Mouse (Mus musculus): ENCODE measurements around the gene Fcgr1. TPM values are rescaled to one million over a fixed set of nuclear protein-coding genes. Genes with fewer than 3 reads are reported as not detected.

Fcgr1 gene
- polyA plus RNA-seq, 1 experiment from 2014 or later = 0.89 TPM

- H3K27ac ChIP-seq (ENCODE audit: low read depth, low read length) = no peak overlapping the region
- H3K9ac ChIP-seq (ENCODE audit: low read depth, low read length) = no peak overlapping the region
- peaks cover 6% of the 10 kb centered on the region; the same call in 1 of the 2 replicates for H3K4me1 ChIP-seq (ENCODE audit: control insufficient read depth, insufficient read depth, low read length)
- WGBS (ENCODE audit: insufficient replicate concordance) = 24% methylated on average over 7 of the region's 7 CpGs
- H3K27me3 ChIP-seq (ENCODE audit: control insufficient read depth, insufficient read depth, low read length) = peaks cover 58% of the 10 kb centered on the region
- ATAC-seq (replicated peaks; ENCODE audit: insufficient number of reproducible peaks, low FRiP score, low TSS enrichment) = no peak
- H3K9me3 ChIP-seq (replicated peaks; ENCODE audit: control insufficient read depth, low read length) = no peaks in the 10 kb centered on the region
- H3K4me3 ChIP-seq (ENCODE audit: low read depth, low read length) = no peak overlapping the region
- no peak overlapping the region for H3K4me2 ChIP-seq
- no peaks in the 10 kb centered on the region for H3K36me3 ChIP-seq (ENCODE audit: control insufficient read depth, insufficient read depth, low read length)
Measured at GRCm38 (mm10) chr3:96335591-96335990, 41.8 kb upstream of the Fcgr1 start.

DNA sequence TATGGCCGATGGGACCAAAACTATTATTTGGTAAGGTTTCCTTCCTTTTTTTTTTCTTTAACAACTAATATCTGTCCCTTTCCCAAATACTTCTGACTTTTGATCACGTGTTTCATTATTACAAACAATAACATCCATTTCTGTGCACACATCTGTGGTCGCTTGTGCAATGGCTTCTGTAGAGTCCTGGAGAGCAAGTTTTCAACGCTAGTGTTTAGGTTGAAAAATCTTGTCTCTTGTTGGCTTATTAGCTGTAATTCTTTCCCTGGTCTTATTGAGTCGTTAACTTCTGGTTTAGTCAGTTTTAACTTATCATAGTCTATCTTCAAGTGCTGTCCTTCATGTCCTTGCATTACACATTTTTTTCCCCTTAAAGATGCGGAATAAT lies 41.4 kb upstream of the Fcgr1 start:
- Histone ChIP-seq H3K4me3 (ENCODE audit: low read depth, low read length) (no peak overlapping the region), H3K4me2 (no peak overlapping the region), H3K9ac (ENCODE audit: low read depth, low read length) (no peak overlapping the region), H3K36me3 (ENCODE audit: control insufficient read depth, insufficient read depth, low read length) (no peaks in the 10 kb centered on the region), H3K9me3 (replicated peaks; ENCODE audit: control insufficient read depth, low read length) (no peaks in the 10 kb centered on the region), H3K27ac (ENCODE audit: low read depth, low read length) (no peak overlapping the region), H3K27me3 (ENCODE audit: control insufficient read depth, insufficient read depth, low read length) (peaks cover 62% of the 10 kb centered on the region), H3K4me1 (ENCODE audit: control insufficient read depth, insufficient read depth, low read length) (peaks cover 6% of the 10 kb centered on the region; the same call in 1 of the 2 replicates)
- WGBS (ENCODE audit: insufficient replicate concordance) = 53% methylated on average over 6 of the region's 6 CpGs
- ATAC-seq (replicated peaks; ENCODE audit: insufficient number of reproducible peaks, low FRiP score, low TSS enrichment) = no peak

DNA sequence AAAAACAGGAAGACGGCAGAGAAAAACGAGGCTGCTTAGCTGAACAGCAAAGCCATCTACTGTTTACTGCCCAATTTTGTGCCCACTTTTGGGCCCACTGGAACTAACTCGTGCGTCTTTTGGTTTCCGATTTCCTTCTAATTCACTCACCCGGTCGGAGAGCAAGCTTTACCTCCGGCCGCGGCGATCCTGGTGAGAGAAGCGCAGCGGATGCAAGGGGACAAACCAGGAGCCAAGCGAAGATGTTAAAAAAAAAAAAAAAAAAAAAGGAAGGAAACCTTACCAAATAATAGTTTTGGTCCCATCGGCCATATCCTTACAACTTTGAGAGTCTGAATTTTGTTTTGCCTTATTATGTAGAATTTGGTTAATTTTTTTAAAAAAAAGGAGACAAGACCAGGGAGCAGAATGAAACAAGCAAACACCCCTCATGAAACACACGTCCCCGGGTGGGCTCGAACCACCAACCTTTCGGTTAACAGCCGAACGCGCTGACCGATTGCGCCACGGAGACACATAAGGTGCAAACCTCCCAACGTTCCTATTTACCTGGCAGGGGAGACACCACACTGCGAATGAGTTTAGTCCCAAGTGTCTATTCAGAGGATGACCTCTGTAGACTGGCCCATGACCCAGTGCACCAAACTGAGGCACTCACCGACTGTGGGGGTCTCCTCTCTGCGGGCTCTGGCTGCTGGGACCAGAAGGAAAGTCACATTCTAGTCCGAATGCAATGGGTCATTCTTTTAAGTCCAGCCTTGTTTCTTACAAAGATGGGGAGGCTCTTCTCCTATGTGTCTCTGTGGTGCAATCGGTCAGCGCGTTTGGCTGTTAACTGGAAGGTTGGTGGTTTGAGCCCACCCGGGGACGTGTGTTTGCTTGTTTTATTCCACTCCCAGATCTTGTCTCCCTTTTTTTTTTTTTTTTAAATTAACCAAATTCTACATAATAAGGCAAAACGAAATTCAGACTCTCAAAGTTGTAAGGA lies 40.7 kb upstream of the Fcgr1 start:
- Histone ChIP-seq H3K9ac (ENCODE audit: low read depth, low read length) (no peak overlapping the region), H3K36me3 (ENCODE audit: control insufficient read depth, insufficient read depth, low read length) (no peaks in the 10 kb centered on the region), H3K27ac (ENCODE audit: low read depth, low read length) (no peak overlapping the region), H3K4me1 (ENCODE audit: control insufficient read depth, insufficient read depth, low read length) (peaks cover 6% of the 10 kb centered on the region; the same call in 1 of the 2 replicates), H3K27me3 (ENCODE audit: control insufficient read depth, insufficient read depth, low read length) (peaks cover 65% of the 10 kb centered on the region), H3K4me3 (ENCODE audit: low read depth, low read length) (peak overlapping the region; percentile 48), H3K9me3 (replicated peaks; ENCODE audit: control insufficient read depth, low read length) (no peaks in the 10 kb centered on the region), H3K4me2 (peak overlapping the region; percentile 80)
- no peak for ATAC-seq (replicated peaks; ENCODE audit: insufficient number of reproducible peaks, low FRiP score, low TSS enrichment)
- 4% methylated on average over 36 of the region's 36 CpGs for WGBS (ENCODE audit: insufficient replicate concordance)

DNA sequence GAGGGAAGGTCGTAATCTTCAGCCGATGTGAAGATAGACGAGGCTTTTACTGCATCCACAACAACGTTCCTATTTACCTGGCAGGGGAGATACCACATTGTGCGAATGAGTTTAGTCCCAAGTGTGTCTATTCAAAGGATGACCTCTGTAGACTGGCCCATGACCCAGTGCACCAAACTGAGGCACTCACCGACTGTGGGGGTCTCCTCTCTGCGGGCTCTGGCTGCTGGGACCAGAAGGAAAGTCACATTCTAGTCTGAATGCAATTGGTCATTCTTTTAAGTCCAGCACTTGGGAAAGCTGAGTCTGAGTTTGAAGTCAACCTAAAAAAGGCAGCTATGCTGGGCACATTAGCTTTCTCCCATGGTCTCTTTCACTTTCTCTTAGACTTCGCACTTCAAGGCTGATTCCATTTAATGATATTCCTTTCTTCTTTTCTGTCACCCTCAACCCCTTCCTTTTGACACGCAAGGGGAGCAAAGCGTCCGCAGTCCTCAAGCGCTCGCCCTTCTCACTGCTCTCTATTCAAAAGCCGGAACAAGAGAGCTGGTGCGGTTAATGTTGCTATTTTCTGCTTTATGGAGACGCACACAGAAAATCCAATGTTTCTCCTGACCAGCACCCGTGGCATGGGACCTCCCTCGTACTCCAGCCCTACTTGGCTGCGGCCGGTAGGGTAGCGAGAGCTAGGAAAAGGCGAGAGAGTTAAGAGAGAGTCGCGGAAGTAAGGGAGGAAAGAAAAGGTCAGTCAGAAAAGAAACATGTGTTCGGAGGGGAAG lies 39.8 kb upstream of the Fcgr1 start:
- no peak for ATAC-seq (replicated peaks; ENCODE audit: insufficient number of reproducible peaks, low FRiP score, low TSS enrichment)
- Histone ChIP-seq H3K27ac (ENCODE audit: low read depth, low read length) (no peak overlapping the region), H3K36me3 (ENCODE audit: control insufficient read depth, insufficient read depth, low read length) (no peaks in the 10 kb centered on the region), H3K9ac (ENCODE audit: low read depth, low read length) (no peak overlapping the region), H3K9me3 (replicated peaks; ENCODE audit: control insufficient read depth, low read length) (no peaks in the 10 kb centered on the region), H3K4me2 (peak overlapping the region; percentile 80), H3K4me3 (ENCODE audit: low read depth, low read length) (peak overlapping the region; percentile 48), H3K4me1 (ENCODE audit: control insufficient read depth, insufficient read depth, low read length) (peaks cover 6% of the 10 kb centered on the region; the same call in 1 of the 2 replicates), H3K27me3 (ENCODE audit: control insufficient read depth, insufficient read depth, low read length) (peaks cover 61% of the 10 kb centered on the region)
- 3% methylated on average over 25 of the region's 25 CpGs for WGBS (ENCODE audit: insufficient replicate concordance)

GRCm38 (mm10) chr3:96332631-96333395 lies 39.0 kb upstream of the Fcgr1 start:
- H3K27ac ChIP-seq (ENCODE audit: low read depth, low read length) = no peak overlapping the region
- H3K36me3 ChIP-seq (ENCODE audit: control insufficient read depth, insufficient read depth, low read length) = no peaks in the 10 kb centered on the region
- peaks cover 53% of the 10 kb centered on the region for H3K27me3 ChIP-seq (ENCODE audit: control insufficient read depth, insufficient read depth, low read length)
- peak overlapping the region; percentile 80 for H3K4me2 ChIP-seq
- peaks cover 6% of the 10 kb centered on the region; the same call in 1 of the 2 replicates for H3K4me1 ChIP-seq (ENCODE audit: control insufficient read depth, insufficient read depth, low read length)
- 3% methylated on average over 27 of the region's 27 CpGs for WGBS (ENCODE audit: insufficient replicate concordance)
- H3K9me3 ChIP-seq (replicated peaks; ENCODE audit: control insufficient read depth, low read length) = no peaks in the 10 kb centered on the region
- no peak overlapping the region for H3K9ac ChIP-seq (ENCODE audit: low read depth, low read length)
- ATAC-seq (replicated peaks; ENCODE audit: insufficient number of reproducible peaks, low FRiP score, low TSS enrichment) = no peak
- peak overlapping the region; percentile 48 for H3K4me3 ChIP-seq (ENCODE audit: low read depth, low read length)

DNA sequence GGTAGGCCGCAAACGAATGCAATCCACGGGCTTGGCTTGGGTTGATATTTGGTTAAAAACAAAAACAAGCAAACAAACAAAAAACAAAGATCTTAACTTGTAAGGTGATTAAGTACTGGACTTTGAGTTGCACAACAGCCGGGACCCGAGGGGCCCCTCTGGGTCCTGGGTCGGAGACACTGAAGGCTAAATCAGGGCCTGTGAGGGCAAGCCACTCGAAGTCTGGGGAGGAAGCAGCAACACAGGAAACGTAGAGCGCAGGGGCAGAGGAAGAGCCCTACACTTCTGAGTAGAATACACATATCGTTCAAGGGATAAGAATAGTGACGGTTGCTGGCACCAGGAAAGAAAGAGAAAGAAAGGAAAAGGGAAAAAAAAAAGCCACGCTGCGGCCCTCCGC lies 38.2 kb upstream of the Fcgr1 start:
- Histone ChIP-seq H3K36me3 (ENCODE audit: control insufficient read depth, insufficient read depth, low read length) (no peaks in the 10 kb centered on the region), H3K9ac (ENCODE audit: low read depth, low read length) (0 out of 2 replicates have a peak overlapping the region, but pooled peaks have one; percentile 16), H3K4me1 (ENCODE audit: control insufficient read depth, insufficient read depth, low read length) (peaks cover 6% of the 10 kb centered on the region; the same call in 1 of the 2 replicates), H3K9me3 (replicated peaks; ENCODE audit: control insufficient read depth, low read length) (no peaks in the 10 kb centered on the region), H3K27me3 (ENCODE audit: control insufficient read depth, insufficient read depth, low read length) (peaks cover 46% of the 10 kb centered on the region), H3K27ac (ENCODE audit: low read depth, low read length) (no peak overlapping the region), H3K4me2 (peak overlapping the region; percentile 80), H3K4me3 (ENCODE audit: low read depth, low read length) (peak overlapping the region; percentile 16)
- WGBS (ENCODE audit: insufficient replicate concordance) = 19% methylated on average over 14 of the region's 14 CpGs
- ATAC-seq (replicated peaks; ENCODE audit: insufficient number of reproducible peaks, low FRiP score, low TSS enrichment) = no peak

GRCm38 (mm10) chr3:96331438-96331837 lies 37.7 kb upstream of the Fcgr1 start:
- H3K27ac ChIP-seq (ENCODE audit: low read depth, low read length) = no peak overlapping the region
- no peak overlapping the region for H3K4me3 ChIP-seq (ENCODE audit: low read depth, low read length)
- WGBS (ENCODE audit: insufficient replicate concordance) = 58% methylated on average over 7 of the region's 7 CpGs
- H3K4me2 ChIP-seq = no peak overlapping the region
- no peaks in the 10 kb centered on the region for H3K9me3 ChIP-seq (replicated peaks; ENCODE audit: control insufficient read depth, low read length)
- H3K9ac ChIP-seq (ENCODE audit: low read depth, low read length) = no peak overlapping the region
- no peaks in the 10 kb centered on the region for H3K36me3 ChIP-seq (ENCODE audit: control insufficient read depth, insufficient read depth, low read length)
- H3K4me1 ChIP-seq (ENCODE audit: control insufficient read depth, insufficient read depth, low read length) = peaks cover 6% of the 10 kb centered on the region; the same call in 1 of the 2 replicates
- peaks cover 43% of the 10 kb centered on the region for H3K27me3 ChIP-seq (ENCODE audit: control insufficient read depth, insufficient read depth, low read length)
- ATAC-seq (replicated peaks; ENCODE audit: insufficient number of reproducible peaks, low FRiP score, low TSS enrichment) = no peak

GRCm38 (mm10) chr3:96330603-96331002 lies 36.8 kb upstream of the Fcgr1 start:
- no peaks in the 10 kb centered on the region for H3K9me3 ChIP-seq (replicated peaks; ENCODE audit: control insufficient read depth, low read length)
- H3K9ac ChIP-seq (ENCODE audit: low read depth, low read length) = no peak overlapping the region
- WGBS (ENCODE audit: insufficient replicate concordance) = 63% methylated on average over 7 of the region's 7 CpGs
- peaks cover 43% of the 10 kb centered on the region for H3K27me3 ChIP-seq (ENCODE audit: control insufficient read depth, insufficient read depth, low read length)
- H3K4me2 ChIP-seq = no peak overlapping the region
- no peak for ATAC-seq (replicated peaks; ENCODE audit: insufficient number of reproducible peaks, low FRiP score, low TSS enrichment)
- no peak overlapping the region for H3K27ac ChIP-seq (ENCODE audit: low read depth, low read length)
- H3K4me1 ChIP-seq (ENCODE audit: control insufficient read depth, insufficient read depth, low read length) = peaks cover 6% of the 10 kb centered on the region; the same call in 1 of the 2 replicates
- no peaks in the 10 kb centered on the region for H3K36me3 ChIP-seq (ENCODE audit: control insufficient read depth, insufficient read depth, low read length)
- no peak overlapping the region for H3K4me3 ChIP-seq (ENCODE audit: low read depth, low read length)

Data from heart, embryonic 11.5 days (tissue).